Mouse (Mus musculus) mouse trophoblast stem cell (cell line): ENCODE measurements around the gene Omp.

Experiments used
- in situ Hi-C, 2 experiments: fragments of 300-500 bp; cut with MseI, MboI; formaldehyde crosslinking; loops; 2 replicates in 1 of 2; 3 replicates in 1 of 2; pipeline ENCODE4 v1.15.1; 2025

Omp gene

DNA sequence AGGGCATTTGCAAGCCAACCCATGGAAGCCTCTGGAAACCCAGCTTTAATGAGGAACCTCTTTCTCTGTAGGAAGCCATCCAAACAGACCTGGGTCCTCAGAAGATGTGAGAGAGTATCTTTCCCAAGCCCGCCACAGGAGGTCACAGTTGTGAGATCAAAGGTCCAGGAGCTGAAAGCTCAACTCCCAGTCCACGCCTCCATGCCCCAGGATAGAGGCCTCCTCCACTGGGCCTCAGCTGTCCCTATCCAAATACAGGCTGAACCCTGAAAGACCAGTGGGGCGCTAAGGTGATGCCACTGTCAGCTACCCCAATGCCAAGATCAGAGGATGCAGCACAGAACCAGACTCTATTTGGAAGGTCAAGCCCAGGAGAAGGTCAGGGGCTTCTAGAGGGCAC is 2.7 kb downstream of the Omp start:
- in situ Hi-C loops, result no loop called here

DNA sequence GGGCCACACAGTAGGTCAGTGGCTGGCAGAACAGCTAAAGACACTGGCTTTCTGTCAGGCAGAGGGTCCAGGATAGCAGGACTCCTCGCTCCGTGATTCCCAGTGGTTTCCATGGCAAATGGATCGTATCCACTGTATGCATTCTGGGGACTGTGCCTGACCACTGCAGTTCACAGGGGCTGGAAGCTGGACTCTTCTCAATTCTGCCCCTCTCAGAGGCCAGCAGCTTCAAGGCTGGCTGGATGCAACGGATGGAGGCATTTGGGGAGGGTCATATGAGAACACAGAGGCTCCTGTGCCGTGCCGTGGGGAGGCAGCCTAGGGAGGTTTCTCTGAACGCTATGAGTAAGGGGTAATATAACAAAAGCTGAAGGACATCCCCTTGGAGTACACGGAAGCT is 3.1 kb downstream of the Omp start:
- in situ Hi-C loops, result no loop called here

DNA sequence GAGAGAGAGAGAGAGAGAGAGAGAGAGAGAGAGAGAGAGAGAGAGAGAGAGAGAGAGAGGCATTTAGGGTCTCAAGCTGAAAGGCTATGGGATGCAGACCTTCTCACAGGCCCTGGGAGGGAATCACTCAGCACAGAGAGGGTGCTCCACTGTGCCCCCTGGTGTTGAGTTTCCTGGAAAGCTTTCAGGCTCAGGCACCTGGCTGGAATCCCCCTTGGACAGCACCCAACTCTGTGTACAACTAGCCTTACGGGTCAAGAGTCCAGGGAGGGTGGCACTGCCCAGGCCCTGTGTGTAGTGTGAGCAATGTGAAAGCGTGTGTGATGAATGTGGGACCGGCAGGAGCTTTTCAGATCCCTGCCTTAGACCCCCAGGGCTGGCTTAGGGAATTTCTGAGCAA is 4.1 kb downstream of the Omp start:
- in situ Hi-C loops, result no loop called here

DNA sequence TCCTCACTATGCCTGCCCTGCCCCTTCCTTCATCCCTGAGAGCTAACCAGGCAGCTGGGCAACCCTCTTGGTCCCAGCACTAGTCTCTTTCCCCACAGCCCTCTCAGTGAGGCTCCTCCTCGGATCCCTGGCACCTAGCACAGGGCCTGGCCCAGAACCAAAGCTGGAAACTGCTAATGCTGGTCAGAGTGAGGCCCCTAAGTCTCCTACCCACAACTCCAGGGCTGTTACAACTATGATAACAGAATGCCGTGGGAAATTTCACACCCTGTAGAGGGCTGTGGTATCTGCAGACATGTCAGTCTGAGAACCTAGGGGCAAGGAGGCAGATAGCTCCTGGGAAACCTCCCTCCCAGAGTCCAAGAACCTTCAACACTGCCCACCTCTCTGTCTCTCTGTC is 4.7 kb downstream of the Omp start:
- in situ Hi-C loops, result no loop called here

DNA sequence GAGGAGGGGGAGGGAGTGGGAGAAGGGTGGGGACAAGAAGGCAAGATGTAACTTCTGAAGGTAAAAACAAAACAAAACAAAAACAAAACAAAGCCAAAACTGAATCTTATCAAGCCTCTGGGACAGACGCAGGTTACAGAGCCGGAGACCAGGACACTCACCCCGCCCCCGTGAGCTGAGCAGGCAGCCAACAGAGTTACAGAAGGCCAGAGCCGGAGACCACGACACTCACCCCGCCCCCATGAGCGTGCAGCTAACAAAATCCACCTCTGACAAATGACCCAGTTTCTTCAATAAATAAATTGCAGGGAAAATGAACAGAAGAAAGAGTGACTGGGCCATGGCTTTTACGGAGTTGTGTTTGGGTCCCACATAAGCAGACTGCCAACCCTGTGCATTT is 6.1 kb downstream of the Omp start:
- in situ Hi-C loops, result no loop called here

DNA sequence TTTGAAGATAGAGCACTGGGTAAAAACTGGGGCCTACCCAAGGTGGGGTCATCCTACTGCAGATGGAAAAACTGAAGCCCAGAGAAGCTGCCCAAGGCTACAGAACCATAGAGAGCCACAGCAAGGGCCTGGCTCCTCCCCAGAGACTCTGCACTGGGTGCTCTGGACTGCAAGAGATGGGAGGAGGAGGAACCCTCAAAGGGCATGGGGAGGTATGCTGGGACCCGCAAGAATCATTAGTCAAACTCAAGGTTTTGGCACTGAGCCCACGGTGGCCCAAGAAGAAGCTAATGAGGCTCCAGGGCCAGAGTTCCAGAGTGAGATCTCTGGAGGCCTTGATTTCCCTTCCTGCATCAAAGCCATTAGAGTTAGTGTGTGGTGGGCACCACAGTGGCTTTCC is 7.3 kb downstream of the Omp start:
- in situ Hi-C loops, result no loop called here

DNA sequence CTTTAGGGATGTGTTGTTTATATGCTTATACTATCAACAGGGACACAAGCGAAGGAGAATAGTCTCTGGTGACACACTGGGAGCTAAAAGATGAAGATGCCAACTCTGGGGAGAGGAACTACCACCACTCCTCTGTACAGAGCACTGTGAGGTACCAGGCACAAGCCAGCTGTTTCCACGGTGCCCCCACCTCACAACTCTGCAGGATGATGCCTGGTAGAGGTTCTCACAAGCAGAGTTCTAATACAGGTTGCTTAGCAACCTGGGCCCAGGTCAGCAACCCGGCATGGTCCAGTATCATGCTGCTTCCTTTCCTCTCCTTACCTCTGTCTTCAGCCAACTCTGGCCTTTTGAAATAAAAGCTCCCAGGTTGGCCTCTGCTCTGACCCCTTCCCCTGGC is 7.7 kb downstream of the Omp start:
- in situ Hi-C loops, result no loop called here

DNA sequence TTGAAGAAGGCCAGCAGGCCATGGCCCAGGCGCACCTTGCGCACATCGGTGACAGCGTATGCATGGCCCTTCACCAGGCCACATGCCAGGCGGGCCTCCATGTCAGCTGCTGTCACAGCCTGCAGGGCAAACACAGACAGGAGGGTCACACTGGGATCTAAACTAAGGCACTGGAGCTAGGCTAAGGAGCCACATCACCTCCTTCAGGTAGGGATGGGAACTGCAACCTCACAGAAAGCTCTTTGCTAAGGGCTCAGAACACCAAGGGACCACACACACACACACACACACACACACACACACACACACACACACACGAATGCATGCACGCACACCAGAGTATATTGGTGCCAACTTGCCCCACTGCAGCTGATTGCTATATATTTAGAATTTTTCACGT is 13.6 kb downstream of the Omp start:
- in situ Hi-C loops, result no loop called here

DNA sequence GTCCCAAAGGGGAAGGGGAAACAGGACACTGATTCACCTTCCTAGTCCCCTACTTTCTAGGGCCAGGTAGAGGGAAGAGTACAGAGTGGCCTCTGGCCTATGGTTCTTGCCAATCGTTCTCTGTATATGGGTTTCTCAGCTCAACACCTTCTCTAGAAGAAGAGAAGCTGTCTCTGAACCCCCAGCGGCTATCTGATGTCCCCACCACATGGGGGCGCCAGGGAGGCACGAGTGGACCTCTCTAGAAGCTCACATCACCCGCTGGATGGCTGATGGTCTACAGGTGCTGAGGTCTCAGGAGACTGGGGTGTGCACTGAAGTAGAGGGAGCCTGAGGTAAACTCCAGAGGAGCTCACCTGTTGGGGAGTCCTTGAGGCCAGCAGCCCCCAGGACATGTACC is 19.8 kb downstream of the Omp start:
- in situ Hi-C loops, result loop anchor here in 1 of 2 experiments (10.0 kb wide), 2 partner anchors 61 to 141 kb away; no protein-coding TSS in a partner anchor

DNA sequence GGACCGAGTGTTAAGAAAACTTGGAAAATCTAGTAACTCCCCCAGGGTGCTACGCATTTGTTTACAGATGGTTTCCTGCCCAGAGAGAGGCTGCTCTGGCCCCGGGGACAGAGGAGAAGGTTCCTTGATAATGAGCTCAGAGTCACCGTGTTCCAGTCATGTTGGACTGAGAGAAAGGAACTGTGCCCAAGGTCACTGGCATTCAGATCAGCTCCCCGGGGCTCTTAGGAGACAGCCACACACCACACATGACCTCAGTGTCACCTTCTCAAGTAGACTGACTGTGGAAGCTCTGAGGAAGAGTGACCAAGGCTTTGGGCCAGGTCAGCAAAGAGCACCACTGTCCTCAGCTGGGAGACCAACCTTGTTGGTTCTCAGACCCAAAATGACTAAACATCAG is 20.6 kb downstream of the Omp start:
- in situ Hi-C loops, result loop anchor here in 1 of 2 experiments (10.0 kb wide), 2 partner anchors 60 to 140 kb away; no protein-coding TSS in a partner anchor

DNA sequence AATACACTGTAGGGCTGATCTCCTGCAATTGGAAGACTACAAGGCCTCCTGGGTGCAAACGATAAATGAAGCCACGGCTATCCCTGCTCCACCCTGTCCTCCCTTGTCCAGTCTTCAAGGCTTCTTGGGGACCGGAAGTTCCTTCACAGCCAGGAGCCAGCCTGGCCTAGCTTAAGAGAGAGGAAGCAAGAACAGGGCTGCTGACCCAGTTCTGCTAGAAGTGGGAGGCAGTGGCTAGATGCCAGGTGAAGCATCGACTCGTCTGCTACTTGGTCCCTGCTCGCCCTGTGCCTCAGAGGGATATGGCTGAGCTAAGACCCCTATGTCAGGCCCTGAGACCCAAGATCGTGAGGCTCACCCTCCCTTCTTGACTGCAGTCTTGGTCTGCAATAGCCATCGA is 23.6 kb downstream of the Omp start:
- in situ Hi-C loops, result loop anchor here in 1 of 2 experiments (10.0 kb wide), 2 partner anchors 57 to 137 kb away; no protein-coding TSS in a partner anchor

DNA sequence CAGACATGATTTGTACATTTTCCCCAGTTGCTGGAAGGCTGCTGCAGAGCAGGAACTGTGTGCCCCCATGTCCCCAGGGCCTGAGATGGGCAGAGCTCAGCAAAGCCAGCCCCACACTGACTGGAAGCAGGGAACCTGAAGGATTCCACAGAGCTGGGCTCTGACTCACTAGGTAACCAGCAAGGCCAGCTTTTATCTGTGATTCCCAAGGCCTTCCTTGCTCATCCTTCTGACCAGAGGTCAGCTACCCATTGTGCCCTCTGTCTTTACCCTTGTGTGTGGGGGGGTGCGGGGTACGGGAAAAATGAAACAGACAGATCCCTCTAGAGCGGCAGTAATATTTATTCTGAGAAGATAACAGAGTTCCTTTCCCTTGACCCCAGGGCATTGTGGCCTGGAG is 24.1 kb downstream of the Omp start:
- in situ Hi-C loops, result loop anchor here in 1 of 2 experiments (10.0 kb wide), 2 partner anchors 56 to 136 kb away; no protein-coding TSS in a partner anchor

DNA sequence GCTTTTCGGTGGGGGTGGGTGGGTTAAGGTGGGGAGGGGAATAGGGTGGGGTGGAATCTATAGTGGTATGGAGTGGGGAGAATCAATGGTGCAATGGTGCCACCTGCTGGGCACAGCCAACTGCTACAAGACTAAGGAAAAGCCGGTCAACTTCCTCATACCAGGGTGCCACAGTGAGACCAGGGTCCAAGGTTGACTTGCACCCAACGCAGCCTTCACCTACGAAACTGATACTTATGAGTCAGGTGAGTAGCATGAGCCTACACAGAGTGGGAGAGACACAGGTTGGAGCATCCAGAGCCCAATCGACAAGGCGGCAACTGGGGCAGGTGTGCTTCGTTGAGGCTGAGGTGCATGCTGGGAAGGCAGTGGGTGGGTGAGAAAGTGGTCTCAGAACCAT is 25.0 kb downstream of the Omp start:
- in situ Hi-C loops, result loop anchor here in 1 of 2 experiments (10.0 kb wide), 2 partner anchors 56 to 136 kb away; no protein-coding TSS in a partner anchor

DNA sequence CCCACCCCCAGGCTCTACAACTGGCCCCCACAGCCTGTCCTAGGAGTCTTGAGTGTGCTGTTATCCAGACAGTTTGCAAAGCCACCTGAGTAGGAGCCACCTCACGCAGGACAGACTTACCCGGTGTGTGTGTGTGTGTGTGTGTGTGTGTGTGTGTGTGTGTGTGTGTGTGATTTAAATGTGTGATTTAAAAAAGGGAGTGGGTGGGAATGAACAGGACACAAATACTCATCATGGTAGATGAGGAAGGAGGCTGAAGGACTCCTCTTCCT is 25.4 kb downstream of the Omp start:
- in situ Hi-C loops, result loop anchor here in 1 of 2 experiments (10.0 kb wide), 2 partner anchors 55 to 135 kb away; no protein-coding TSS in a partner anchor

DNA sequence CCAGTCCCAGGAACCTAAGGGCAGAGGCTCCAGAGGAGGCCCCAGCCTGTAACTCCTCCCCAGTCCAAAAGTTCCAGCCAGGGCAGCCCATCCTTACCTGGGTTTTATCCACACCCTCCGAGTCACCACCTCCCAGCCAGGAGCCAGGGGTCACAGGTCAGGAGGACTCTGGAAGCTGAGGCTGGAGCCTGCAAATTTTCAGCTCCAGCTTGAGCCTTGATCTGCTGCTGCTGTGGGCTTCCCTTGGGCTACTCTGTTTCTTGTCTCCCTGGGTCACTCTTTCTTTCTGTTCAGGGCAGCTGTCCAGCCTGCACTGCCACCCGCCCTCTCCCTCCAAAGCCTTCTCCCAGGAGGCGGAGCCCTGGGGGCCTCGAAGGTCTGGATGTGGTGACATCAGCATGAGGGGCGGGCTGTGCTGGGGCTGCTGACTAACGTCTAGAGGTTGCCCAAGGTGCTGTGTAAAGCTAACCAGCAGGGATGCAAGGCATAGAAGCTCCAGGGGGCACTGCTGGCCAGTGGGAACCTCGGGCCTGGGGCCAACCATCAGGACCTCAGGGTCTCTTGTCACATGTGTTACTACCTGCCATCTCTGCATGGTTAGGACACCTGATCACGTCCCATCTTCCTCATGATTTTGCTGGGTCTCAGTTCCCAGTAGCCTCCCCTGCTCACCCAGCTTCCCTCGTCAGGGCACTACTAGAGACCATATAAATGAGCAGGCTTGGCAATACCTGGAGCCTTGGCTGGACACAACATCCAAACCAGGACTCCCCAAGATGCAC is 25.9 kb downstream of the Omp start, which contains the start of gene Myo7a:
Myo7a (minus strand) TSS at position 346 of the 782 bp plus-strand sequence.
- in situ Hi-C loops, result no loop called here

DNA sequence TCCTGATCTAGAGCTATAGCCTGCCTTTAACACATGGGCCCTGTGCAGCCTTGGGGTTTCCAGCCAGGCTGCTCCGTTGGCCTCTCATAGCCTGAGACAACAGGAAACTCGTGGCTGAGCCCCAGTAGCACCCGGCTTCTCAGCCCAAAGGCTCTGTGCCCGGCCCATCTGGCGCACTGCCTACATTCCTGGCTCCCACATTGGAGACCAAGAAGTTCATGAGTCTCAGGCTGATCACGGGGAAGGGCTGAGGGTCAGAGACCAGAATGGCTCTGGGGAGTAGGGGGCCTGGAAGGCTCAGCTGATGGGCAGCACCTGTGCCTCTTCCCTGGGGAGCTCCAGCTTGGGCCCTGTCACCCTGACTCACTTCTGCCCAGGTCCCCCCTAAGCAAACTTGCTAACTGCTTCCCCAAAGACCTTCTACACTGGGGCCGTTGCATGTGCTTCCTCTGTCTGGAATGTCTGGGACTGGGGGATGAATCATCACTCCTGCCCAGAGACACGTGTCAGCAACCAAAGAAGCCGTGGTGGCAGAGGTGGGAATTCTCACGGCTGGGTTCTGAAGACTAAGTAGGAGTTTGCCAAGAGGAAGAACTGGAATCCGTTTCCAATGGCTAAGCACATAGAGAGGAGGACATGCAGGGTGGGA is 28.2 kb downstream of the Omp start:
- in situ Hi-C loops, result no loop called here

DNA sequence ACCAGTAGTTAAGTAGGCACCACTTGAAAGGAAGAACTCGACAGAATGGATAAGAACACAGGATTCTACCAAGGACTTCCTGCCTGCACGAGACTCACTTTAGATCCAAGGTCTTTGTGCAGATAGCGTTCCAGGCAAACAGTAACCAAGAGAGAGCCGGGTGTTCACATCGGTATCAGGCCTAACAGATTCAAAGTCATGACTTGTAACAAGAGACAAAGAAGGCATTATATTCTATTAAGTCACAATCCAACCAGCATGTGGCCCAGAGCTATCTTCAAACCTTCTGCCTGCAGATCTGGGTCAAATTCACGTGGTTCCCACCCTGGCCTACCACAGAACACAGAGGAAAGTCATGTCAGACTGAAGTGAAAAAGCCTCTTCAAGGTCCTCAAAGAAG is 30.6 kb downstream of the Omp start:
- in situ Hi-C loops, result no loop called here

DNA sequence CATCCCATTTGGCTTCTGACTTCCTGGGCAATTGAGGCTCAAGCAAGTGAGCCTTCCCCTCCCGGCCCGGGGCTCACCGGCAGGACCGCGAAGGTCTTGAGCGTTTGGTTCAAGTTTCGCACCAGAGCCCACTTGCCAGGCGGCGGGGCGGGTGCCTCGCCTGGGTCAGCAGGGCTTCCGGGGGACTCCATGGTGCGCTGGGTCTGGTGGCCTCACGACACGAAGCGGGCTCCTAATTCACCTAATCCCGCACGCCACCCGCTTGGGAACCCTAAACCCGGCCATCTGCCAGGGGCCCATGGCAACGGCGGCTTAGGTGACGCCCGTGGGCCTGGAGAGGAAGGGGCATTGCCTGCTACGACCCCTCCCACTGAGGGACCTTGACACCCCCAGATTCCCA is 34.1 kb downstream of the Omp start:
- in situ Hi-C loops, result no loop called here

DNA sequence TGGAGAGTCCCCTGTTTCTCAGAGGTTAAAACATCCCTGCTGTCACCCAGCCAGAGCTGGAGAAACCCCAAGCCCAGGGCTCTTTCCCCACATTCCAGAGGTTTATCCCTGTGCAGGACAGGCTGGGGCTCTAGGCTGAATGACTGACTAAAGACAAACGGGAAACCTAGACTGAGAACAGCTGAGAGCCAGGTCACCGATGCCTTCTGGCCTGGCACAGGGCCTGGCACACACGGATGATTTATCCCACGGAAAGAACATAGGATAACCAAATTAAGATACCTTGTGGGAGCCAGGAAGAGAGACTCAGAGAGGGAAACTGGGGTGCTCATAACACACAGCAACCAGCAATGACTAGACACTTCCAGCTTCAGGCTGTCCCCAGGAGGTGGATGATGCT is 35.5 kb downstream of the Omp start:
- in situ Hi-C loops, result no loop called here

DNA sequence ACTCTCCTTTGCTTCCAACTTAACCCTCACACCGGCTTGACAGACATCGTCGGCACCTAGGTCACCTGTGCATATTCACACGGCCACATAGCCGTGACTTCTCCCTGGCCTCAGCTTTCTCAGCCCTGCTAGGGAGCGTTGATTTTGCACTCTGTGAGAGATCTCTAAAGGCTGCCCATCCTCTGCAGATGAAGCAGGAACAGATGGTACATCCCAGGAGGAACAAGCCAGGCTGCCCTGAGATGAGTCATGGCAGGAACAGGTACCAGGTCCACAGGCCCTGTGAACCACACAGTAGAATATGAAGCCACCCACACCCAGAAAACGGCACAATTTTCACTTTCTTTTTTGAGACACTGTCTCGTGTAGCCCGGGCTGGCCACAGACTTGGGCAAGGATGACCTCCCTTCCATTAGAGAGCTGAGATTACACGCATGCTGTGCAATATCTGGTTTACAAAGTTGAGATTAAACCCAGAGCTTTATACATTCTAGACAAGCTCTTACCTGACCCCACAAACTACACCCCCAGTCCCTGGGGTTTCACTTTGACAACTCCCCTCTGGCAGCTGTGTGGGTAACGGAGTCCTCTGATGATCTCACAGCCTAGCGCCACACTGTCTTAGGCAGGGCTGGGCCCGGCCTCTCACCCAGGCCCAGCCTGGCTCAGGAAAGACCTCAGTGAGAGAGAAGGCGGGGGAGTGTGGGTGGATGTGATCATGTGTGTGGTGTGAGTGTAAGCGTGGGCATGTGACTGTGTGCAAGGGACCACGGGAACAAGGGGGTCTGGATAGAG is 36.5 kb downstream of the Omp start:
- in situ Hi-C loops, result no loop called here

DNA sequence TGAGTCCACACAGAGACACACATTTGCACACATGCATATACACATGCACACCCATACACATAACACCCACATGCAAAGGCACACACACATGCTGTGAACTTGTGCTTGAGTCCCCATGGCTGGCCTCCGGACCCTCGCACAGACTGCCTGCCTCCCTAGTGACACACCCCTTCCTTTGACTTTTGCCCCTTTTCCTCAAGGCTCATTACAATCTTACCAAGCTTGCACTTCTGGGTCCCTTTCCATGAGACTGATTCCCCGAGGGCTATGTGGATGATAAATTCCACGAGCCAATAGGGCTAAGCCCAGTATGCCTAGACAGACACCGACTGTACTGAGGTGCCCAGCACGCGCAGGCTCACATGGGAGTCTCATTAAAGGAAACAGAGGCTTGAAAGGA is 39.0 kb downstream of the Omp start:
- in situ Hi-C loops, result no loop called here
